Mouse (Mus musculus) limb, embryonic 14.5 days (tissue): ENCODE measurements around the gene Zbtb38. TPM values are rescaled to one million over a fixed set of nuclear protein-coding genes. Genes with fewer than 3 reads are reported as not detected.

Experiments
- ATAC-seq: fragments of 200-750 bp; cut with Nextera tagmentation; 2 replicates; pipeline ENCODE4 v1.8.0; 2017; ENCODE audit warnings: low read depth, moderate number of reproducible peaks, moderate TSS enrichment; ENCODE audit not compliant: low FRiP score
- DNase-seq: peaks from one replicate; pipeline ENCODE4 v3.0.0-alpha.2; 2015; ENCODE audit warnings: low spot score
- H3K27ac ChIP-seq: fragments of 300-500 bp; sonication (generic); replicated peaks from 2 replicates; pipeline ENCODE4 v1.5.1; 2014; ENCODE audit warnings: low read depth, mild to moderate bottlenecking, low read length, moderate library complexity, mixed read lengths
- H3K27me3 ChIP-seq: fragments of 300-500 bp; sonication (generic); 2 replicates; pipeline ENCODE4 v1.6.1; 2014; ENCODE audit warnings: low read length, mixed read lengths; ENCODE audit not compliant: control insufficient read depth, insufficient read depth
- H3K36me3 ChIP-seq: fragments of 300-500 bp; sonication (generic); 2 replicates; pipeline ENCODE4 v1.6.1; 2014; ENCODE audit warnings: mild to moderate bottlenecking, low read length, moderate library complexity, mixed read lengths; ENCODE audit not compliant: control insufficient read depth, insufficient read depth
- H3K4me1 ChIP-seq: fragments of 300-500 bp; sonication (generic); 2 replicates; pipeline ENCODE4 v1.6.1; 2014; ENCODE audit warnings: antibody characterized with exemption, low read length, mixed read lengths; ENCODE audit not compliant: control insufficient read depth, insufficient read depth
- H3K4me2 ChIP-seq: fragments of 300-500 bp; sonication (generic); replicated peaks from 2 replicates; pipeline ENCODE4 v1.6.1; 2014; ENCODE audit warnings: low read depth, mild to moderate bottlenecking, low read length, moderate library complexity; ENCODE audit not compliant: severe bottlenecking
- H3K4me3 ChIP-seq: fragments of 300-500 bp; sonication (generic); replicated peaks from 2 replicates; pipeline ENCODE4 v1.5.1; 2014; ENCODE audit warnings: low read length
- H3K9ac ChIP-seq: fragments of 300-500 bp; sonication (generic); 2 replicates; pipeline ENCODE4 v1.6.1; 2014; ENCODE audit warnings: mild to moderate bottlenecking, low read depth, low read length, moderate library complexity; ENCODE audit not compliant: severe bottlenecking
- H3K9me3 ChIP-seq: fragments of 300-500 bp; sonication (generic); 2 replicates; pipeline ENCODE4 v1.6.1; 2016; ENCODE audit warnings: low read length; ENCODE audit not compliant: control insufficient read depth
- POLR2A ChIP-seq: fragments of 200-500 bp; IDR thresholded peaks from 2 replicates; pipeline ENCODE4 v1.8.0; 2012; ENCODE audit warnings: inconsistent platforms, mild to moderate bottlenecking, moderate library complexity, borderline replicate concordance; ENCODE audit not compliant: insufficient read depth, insufficient read length; ENCODE audit errors: extremely low read depth
- WGBS: fragments of 180-500 bp; shearing (Covaris S2); extraction: QIAGEN DNeasy Blood & Tissue Kit; methylation state at CpG from one replicate; pipeline ENCODE4 v1.1.7; 2014; 5-methylcytosine and 5-hydroxymethylcytosine counted together
- polyA plus RNA-seq, 2 experiments: library from polyadenylated mRNA; depleted of rRNA in 1 of 2; stranded (reverse) in 1 of 2; unstranded in 1 of 2; fragments of >200 nt; fragmentation: Nextera tagmentation in 1 of 2; extraction: Ambion mirVana in 1 of 2; gene quantifications; 2 replicates each; pipeline versions ENCODE4 v1.2.1 to v1.2.3; 2012 to 2014

The Zbtb38 gene
- polyA plus RNA-seq, 2 experiments, result 2.8 to 14.9 TPM

DNA sequence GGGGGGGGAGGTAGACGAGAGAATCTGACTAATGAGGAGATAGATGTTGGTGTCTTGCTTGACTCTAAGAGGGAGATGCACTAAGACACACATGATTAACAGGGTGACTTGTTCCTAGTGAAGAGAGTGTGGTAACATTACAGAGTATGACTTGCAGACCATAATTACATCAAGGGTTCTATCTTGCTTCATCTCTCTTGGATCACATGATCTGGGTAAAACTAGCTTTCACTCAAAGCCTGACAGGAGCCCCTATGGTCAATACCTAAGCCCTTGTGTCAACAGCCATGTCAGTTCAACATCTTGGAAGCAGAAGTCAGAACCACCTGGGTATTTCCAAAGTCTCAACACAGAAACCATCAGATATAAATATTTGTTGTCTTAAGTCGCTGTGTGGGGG is 39.9 kb upstream of the Zbtb38 start:
- DNase-seq (no peak), ATAC-seq (no peak)
- Histone ChIP-seq H3K4me3 (no peak overlapping the region), H3K4me2 (no peak overlapping the region), H3K9me3 (no peaks in the 10 kb centered on the region), H3K36me3 (no peaks in the 10 kb centered on the region), H3K9ac (no peak overlapping the region), H3K27ac (no peak overlapping the region), H3K27me3 (no peaks in the 10 kb centered on the region), H3K4me1 (no peaks in the 10 kb centered on the region)
- no peak for TF ChIP-seq POLR2A
- 80% methylated on average over 2 of the region's 2 CpGs for WGBS

GRCm38 (mm10) chr9:96790389-96791007 is 37.9 kb upstream of the Zbtb38 start:
- Histone ChIP-seq H3K27me3 (no peaks in the 10 kb centered on the region), H3K9ac (no peak overlapping the region), H3K36me3 (no peaks in the 10 kb centered on the region), H3K27ac (no peak overlapping the region), H3K4me2 (no peak overlapping the region), H3K4me1 (no peaks in the 10 kb centered on the region), H3K4me3 (no peak overlapping the region), H3K9me3 (no peaks in the 10 kb centered on the region)
- WGBS, result 55% methylated on average over 4 of the region's 4 CpGs
- no peak for ATAC-seq
- TF ChIP-seq POLR2A, result no peak
- DNase-seq, result no peak

DNA sequence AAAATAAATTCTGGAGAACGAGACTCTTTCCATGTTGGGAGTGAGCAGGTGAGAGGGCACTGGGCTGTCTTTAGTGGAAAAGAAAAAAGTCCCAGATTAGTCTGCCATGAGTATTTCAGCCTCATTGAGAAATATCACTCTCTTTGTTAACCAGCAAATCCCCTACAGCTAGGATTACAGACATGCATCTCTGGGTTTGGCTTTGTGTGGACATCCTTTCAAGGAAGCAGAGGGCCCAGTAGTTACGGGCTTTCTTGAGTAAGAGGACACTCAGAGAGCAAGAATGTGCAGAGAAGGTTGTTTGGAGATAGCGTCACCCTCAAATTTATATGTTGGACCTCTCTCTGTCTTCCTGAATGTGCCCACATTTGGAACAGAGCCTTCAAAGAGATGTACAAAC is 37.3 kb upstream of the Zbtb38 start:
- DNase-seq (no peak), ATAC-seq (no peak)
- H3K9ac ChIP-seq, result no peak overlapping the region
- H3K4me1 ChIP-seq, result no peaks in the 10 kb centered on the region
- no peaks in the 10 kb centered on the region for H3K9me3 ChIP-seq
- H3K27me3 ChIP-seq, result no peaks in the 10 kb centered on the region
- WGBS, result 84% methylated on average over 3 of the region's 3 CpGs
- no peak overlapping the region for H3K4me3 ChIP-seq
- H3K27ac ChIP-seq, result no peak overlapping the region
- TF ChIP-seq POLR2A, result no peak
- no peaks in the 10 kb centered on the region for H3K36me3 ChIP-seq
- no peak overlapping the region for H3K4me2 ChIP-seq

- Histone ChIP-seq H3K4me1 (no peaks in the 10 kb centered on the region), H3K36me3 (no peaks in the 10 kb centered on the region), H3K9ac (no peak overlapping the region), H3K27ac (no peak overlapping the region), H3K27me3 (no peaks in the 10 kb centered on the region), H3K4me3 (no peak overlapping the region), H3K4me2 (no peak overlapping the region), H3K9me3 (no peaks in the 10 kb centered on the region)
- WGBS, result 91% methylated on average over 10 of the region's 10 CpGs
- no peak for TF ChIP-seq POLR2A
- ATAC-seq, result no peak
- no peak for DNase-seq
Measured at GRCm38 (mm10) chr9:96787797-96788196, 35.2 kb upstream of the Zbtb38 start.

DNA sequence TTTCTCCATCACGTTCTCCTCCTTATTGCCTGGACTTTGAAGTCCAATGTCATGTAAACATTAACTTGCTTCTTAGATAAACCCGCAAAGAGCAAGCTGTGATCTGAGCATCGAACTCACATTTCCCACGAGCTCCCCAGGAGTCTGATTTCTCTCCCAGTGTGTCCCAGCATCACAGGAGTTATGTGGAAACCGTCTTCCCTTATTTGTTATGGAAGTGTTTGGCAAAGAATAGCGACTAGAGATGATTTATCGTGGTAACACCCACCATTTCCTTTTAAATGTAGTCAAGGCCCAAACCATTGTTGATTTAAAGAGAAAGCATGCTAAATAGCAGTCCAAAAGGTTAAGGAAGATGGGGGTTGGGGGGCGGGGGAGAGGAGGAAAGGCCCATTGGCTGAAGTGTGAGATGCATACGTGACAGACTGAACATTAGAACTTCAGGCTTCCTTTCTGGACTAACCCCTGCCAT is 33.3 kb upstream of the Zbtb38 start:
- no peak overlapping the region for H3K4me3 ChIP-seq
- TF ChIP-seq POLR2A, result no peak
- H3K4me2 ChIP-seq, result no peak overlapping the region
- H3K27me3 ChIP-seq, result no peaks in the 10 kb centered on the region
- H3K4me1 ChIP-seq, result no peaks in the 10 kb centered on the region
- 59% methylated on average over 9 of the region's 9 CpGs for WGBS
- H3K9me3 ChIP-seq, result no peaks in the 10 kb centered on the region
- ATAC-seq, result no peak
- DNase-seq, result no peak
- H3K9ac ChIP-seq, result no peak overlapping the region
- no peak overlapping the region for H3K27ac ChIP-seq
- H3K36me3 ChIP-seq, result no peaks in the 10 kb centered on the region
